Mouse (Mus musculus): ENCODE data around the gene Usp20. TPM values are rescaled to one million over a fixed set of nuclear protein-coding genes. Genes with fewer than 3 reads are reported as not detected.

Gene Usp20
- total and polyA plus RNA-seq, 2 experiments from 2014 or later: 31.9 to 37.9 TPM

DNA sequence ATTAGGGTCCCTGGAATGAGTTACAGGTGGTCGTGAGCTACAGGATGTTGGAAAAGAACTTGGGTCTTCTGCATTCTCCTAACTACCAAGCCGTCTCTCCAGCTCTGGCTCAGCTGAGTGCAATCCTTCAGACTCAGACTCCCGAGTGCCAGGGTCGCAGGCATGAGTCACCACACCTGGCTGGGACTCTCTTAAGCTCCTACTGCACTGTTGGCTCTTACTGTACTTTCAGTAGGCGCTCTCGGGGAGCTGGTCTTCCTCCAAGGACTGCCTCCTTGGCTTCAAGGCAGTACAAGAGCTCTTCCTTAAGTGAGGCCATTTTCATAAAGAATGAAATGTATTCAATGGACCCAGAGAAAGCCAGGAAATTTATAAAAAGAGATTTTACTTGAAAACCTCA, 59.3 kb downstream of the Usp20 start:
- peaks cover 23% of the 10 kb centered on the region for H3K36me3 ChIP-seq (ENCODE audit: insufficient read depth)
- no peaks in the 10 kb centered on the region for H3K9me3 ChIP-seq (ENCODE audit: low read length)
- no peak overlapping the region for H3K4me2 ChIP-seq (ENCODE audit: low read depth)
- ATAC-seq (no peak), DNase-seq (no peak)
- no peaks in the 10 kb centered on the region for H3K27me3 ChIP-seq (ENCODE audit: insufficient read depth, low read length)
- H3K4me1 ChIP-seq (ENCODE audit: insufficient read depth): no peaks in the 10 kb centered on the region
- H3K27ac ChIP-seq (ENCODE audit: low read depth, low read length): no peak overlapping the region
- no peak overlapping the region for H3K9ac ChIP-seq
- 86% methylated on average over 6 of the region's 6 CpGs for WGBS
- no peak overlapping the region for H3K4me3 ChIP-seq (ENCODE audit: low read depth, low read length)
- TF ChIP-seq CTCF (IDR thresholded peaks at IDR 0.05; ENCODE audit: low read depth): no peak

- no peak overlapping the region for H3K4me2 ChIP-seq (ENCODE audit: low read depth)
- H3K4me3 ChIP-seq (ENCODE audit: low read depth, low read length): no peak overlapping the region
- no peak overlapping the region for H3K9ac ChIP-seq
- no peak for TF ChIP-seq CTCF (IDR thresholded peaks at IDR 0.05; ENCODE audit: low read depth)
- no peaks in the 10 kb centered on the region for H3K27me3 ChIP-seq (ENCODE audit: insufficient read depth, low read length)
- H3K27ac ChIP-seq (ENCODE audit: low read depth, low read length): no peak overlapping the region
- H3K4me1 ChIP-seq (ENCODE audit: insufficient read depth): no peaks in the 10 kb centered on the region
- peaks cover 21% of the 10 kb centered on the region for H3K36me3 ChIP-seq (ENCODE audit: insufficient read depth)
- ATAC-seq (no peak), DNase-seq (no peak)
- 92% methylated on average over 6 of the region's 6 CpGs for WGBS
- no peaks in the 10 kb centered on the region for H3K9me3 ChIP-seq (ENCODE audit: low read length)
Observed at GRCm38 (mm10) chr2:31042881-31043280, 60.8 kb downstream of the Usp20 start.

DNA sequence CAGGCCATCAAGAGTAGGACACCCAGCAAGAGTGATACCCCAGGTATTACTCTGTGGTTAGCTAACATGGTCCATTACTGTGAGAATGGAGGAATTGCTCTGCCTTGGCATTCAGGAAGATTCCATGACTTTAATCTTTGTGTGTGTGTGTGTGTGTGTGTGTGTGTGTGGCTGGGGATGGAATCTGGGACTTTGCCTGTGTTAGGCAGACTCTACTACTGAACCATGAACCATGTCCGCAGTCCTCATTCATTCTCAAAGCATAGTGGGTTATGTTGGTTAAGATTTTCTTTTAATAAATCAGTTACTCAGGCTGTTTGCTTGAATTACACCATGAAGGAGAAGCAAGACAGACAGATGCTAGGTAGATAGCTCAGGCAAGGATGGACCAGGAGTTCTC, 61.8 kb downstream of the Usp20 start:
- no peak for DNase-seq
- no peak for ATAC-seq
- H3K4me2 ChIP-seq (ENCODE audit: low read depth): no peak overlapping the region
- H3K4me3 ChIP-seq (ENCODE audit: low read depth, low read length): no peak overlapping the region
- no peak for TF ChIP-seq CTCF (IDR thresholded peaks at IDR 0.05; ENCODE audit: low read depth)
- 100% methylated on average over 1 of the region's 1 CpGs for WGBS
- H3K27ac ChIP-seq (ENCODE audit: low read depth, low read length): no peak overlapping the region
- no peak overlapping the region for H3K9ac ChIP-seq
- no peaks in the 10 kb centered on the region for H3K27me3 ChIP-seq (ENCODE audit: insufficient read depth, low read length)
- peaks cover 14% of the 10 kb centered on the region for H3K36me3 ChIP-seq (ENCODE audit: insufficient read depth)
- H3K4me1 ChIP-seq (ENCODE audit: insufficient read depth): no peaks in the 10 kb centered on the region
- H3K9me3 ChIP-seq (ENCODE audit: low read length): no peaks in the 10 kb centered on the region

GRCm38 (mm10) chr2:31048037-31048436, 66.0 kb downstream of the Usp20 start:
- 90% methylated on average over 6 of the region's 6 CpGs for WGBS
- TF ChIP-seq CTCF (IDR thresholded peaks at IDR 0.05; ENCODE audit: low read depth): no peak
- no peak for ATAC-seq

GRCm38 (mm10) chr2:31052441-31052840, 70.4 kb downstream of the Usp20 start:
- Histone ChIP-seq H3K9me3 (ENCODE audit: low read length) (no peaks in the 10 kb centered on the region), H3K9ac (no peak overlapping the region), H3K4me3 (ENCODE audit: low read depth, low read length) (no peak overlapping the region), H3K36me3 (ENCODE audit: insufficient read depth) (peaks cover 53% of the 10 kb centered on the region), H3K4me2 (ENCODE audit: low read depth) (no peak overlapping the region), H3K27me3 (ENCODE audit: insufficient read depth, low read length) (no peaks in the 10 kb centered on the region), H3K4me1 (ENCODE audit: insufficient read depth) (no peaks in the 10 kb centered on the region), H3K27ac (ENCODE audit: low read depth, low read length) (no peak overlapping the region)
- 92% methylated on average over 10 of the region's 10 CpGs for WGBS
- no peak for DNase-seq
- ATAC-seq: no peak
- TF ChIP-seq CTCF (IDR thresholded peaks at IDR 0.05; ENCODE audit: low read depth): no peak

More at GRCm38 (mm10) chr2:31048037-31048436, 66.0 kb downstream of the Usp20 start:
- Histone ChIP-seq H3K27ac (ENCODE audit: low read depth, low read length) (no peak overlapping the region), H3K9ac (no peak overlapping the region), H3K36me3 (ENCODE audit: insufficient read depth) (peaks cover 23% of the 10 kb centered on the region), H3K9me3 (ENCODE audit: low read length) (no peaks in the 10 kb centered on the region), H3K4me1 (ENCODE audit: insufficient read depth) (no peaks in the 10 kb centered on the region), H3K4me3 (ENCODE audit: low read depth, low read length) (no peak overlapping the region), H3K4me2 (ENCODE audit: low read depth) (no peak overlapping the region), H3K27me3 (ENCODE audit: insufficient read depth, low read length) (no peaks in the 10 kb centered on the region)
- DNase-seq: no peak

DNA sequence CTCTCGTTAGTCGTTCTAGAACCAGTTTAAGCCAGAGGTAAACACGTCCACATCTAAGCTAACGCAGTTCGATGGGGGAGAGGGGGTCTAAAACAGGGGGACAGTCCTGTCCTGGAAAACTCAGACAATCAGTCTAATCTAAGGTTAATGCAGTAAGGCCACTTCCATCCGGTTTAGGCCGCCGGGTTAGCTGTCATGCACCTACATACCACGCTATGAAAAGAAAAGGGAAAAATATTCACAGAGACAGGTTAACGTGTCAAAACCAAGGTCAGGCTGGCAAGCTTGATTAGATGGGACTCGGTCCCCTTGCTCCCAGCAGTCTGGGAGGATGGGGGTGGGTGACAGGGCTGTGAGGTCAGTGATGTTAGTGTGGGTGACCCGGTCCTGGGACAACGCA, 71.3 kb downstream of the Usp20 start:
- DNase-seq (no peak), ATAC-seq (no peak)
- no peak for TF ChIP-seq CTCF (IDR thresholded peaks at IDR 0.05; ENCODE audit: low read depth)
- H3K36me3 ChIP-seq (ENCODE audit: insufficient read depth): peaks cover 61% of the 10 kb centered on the region
- H3K4me3 ChIP-seq (ENCODE audit: low read depth, low read length): no peak overlapping the region
- H3K27ac ChIP-seq (ENCODE audit: low read depth, low read length): no peak overlapping the region
- H3K9me3 ChIP-seq (ENCODE audit: low read length): no peaks in the 10 kb centered on the region
- H3K9ac ChIP-seq: no peak overlapping the region
- H3K27me3 ChIP-seq (ENCODE audit: insufficient read depth, low read length): no peaks in the 10 kb centered on the region
- H3K4me2 ChIP-seq (ENCODE audit: low read depth): no peak overlapping the region
- no peaks in the 10 kb centered on the region for H3K4me1 ChIP-seq (ENCODE audit: insufficient read depth)
- 93% methylated on average over 13 of the region's 13 CpGs for WGBS

DNA sequence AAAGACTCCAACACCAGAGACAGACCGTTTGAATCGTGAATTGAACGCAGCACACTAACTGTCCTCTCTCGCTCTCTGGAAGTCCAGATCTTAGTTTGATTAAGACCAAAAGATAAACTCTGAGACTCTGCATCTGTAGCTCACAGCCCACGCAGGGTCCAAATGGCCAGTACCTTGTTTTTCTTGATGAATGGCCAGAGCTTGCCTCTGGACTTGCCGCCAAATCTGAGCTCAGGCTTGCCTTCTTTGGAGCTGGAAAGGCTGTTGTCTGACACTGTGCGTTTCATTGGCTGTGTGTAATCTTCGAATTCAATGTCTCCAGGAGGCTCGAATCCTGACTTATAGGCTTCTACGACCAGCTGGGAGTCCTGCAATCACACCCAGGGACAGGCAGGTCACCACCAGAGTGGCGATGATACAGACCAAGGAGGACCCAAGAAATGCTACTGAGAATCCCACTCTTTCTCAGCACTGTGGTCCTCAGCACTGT, 71.8 kb downstream of the Usp20 start:
- Histone ChIP-seq H3K36me3 (ENCODE audit: insufficient read depth) (peaks cover 64% of the 10 kb centered on the region), H3K9me3 (ENCODE audit: low read length) (no peaks in the 10 kb centered on the region), H3K27ac (ENCODE audit: low read depth, low read length) (no peak overlapping the region), H3K9ac (no peak overlapping the region), H3K4me1 (ENCODE audit: insufficient read depth) (no peaks in the 10 kb centered on the region), H3K4me3 (ENCODE audit: low read depth, low read length) (no peak overlapping the region), H3K27me3 (ENCODE audit: insufficient read depth, low read length) (no peaks in the 10 kb centered on the region), H3K4me2 (ENCODE audit: low read depth) (no peak overlapping the region)
- ATAC-seq (no peak), DNase-seq (no peak)
- 91% methylated on average over 11 of the region's 11 CpGs for WGBS
- TF ChIP-seq CTCF (IDR thresholded peaks at IDR 0.05; ENCODE audit: low read depth): no peak
